Mouse (Mus musculus) midbrain, postnatal 0 days (tissue): ENCODE results near the gene Dera. TPM values are rescaled to one million over a fixed set of nuclear protein-coding genes. Genes with fewer than 3 reads are reported as not detected.

ENCODE experiments used
- ATAC-seq: fragments of 200-750 bp; cut with Nextera tagmentation; 2 replicates; pipeline ENCODE4 v1.8.0; 2017; ENCODE audit warnings: moderate number of reproducible peaks, mild to moderate bottlenecking, moderate TSS enrichment, moderate library complexity; ENCODE audit not compliant: low FRiP score
- DNase-seq: peaks from one replicate; pipeline ENCODE4 v3.0.0-alpha.2; 2015; ENCODE audit warnings: low spot score
- H3K27ac ChIP-seq: fragments of 300-500 bp; sonication (generic); 2 replicates; pipeline ENCODE4 v1.5.1; 2014; ENCODE audit warnings: low read depth, mild to moderate bottlenecking, low read length, mixed read lengths
- H3K27me3 ChIP-seq: fragments of 300-500 bp; sonication (generic); 2 replicates; pipeline ENCODE4 v1.6.1; 2014; ENCODE audit warnings: low read length, control low read depth, mixed read lengths; ENCODE audit not compliant: insufficient read depth
- H3K36me3 ChIP-seq: fragments of 300-500 bp; sonication (generic); 2 replicates; pipeline ENCODE4 v1.6.1; 2014; ENCODE audit warnings: low read length, control low read depth, mixed read lengths; ENCODE audit not compliant: insufficient read depth
- H3K4me1 ChIP-seq: fragments of 300-500 bp; sonication (generic); 2 replicates; pipeline ENCODE4 v1.6.1; 2014; ENCODE audit warnings: mild to moderate bottlenecking, control low read depth, antibody characterized with exemption, low read length, mixed read lengths; ENCODE audit not compliant: insufficient read depth
- H3K4me2 ChIP-seq: fragments of 300-500 bp; sonication (generic); 2 replicates; pipeline ENCODE4 v1.6.1; 2014; ENCODE audit warnings: low read depth, mild to moderate bottlenecking, low read length, mixed read lengths; ENCODE audit not compliant: poor library complexity, severe bottlenecking
- H3K4me3 ChIP-seq: fragments of 300-500 bp; sonication (generic); 2 replicates; pipeline ENCODE4 v1.5.1; 2014; ENCODE audit warnings: low read depth, mild to moderate bottlenecking, low read length, moderate library complexity
- H3K9ac ChIP-seq: fragments of 300-500 bp; sonication (generic); replicated peaks from 2 replicates; pipeline ENCODE4 v1.6.1; 2014; ENCODE audit warnings: mild to moderate bottlenecking, low read length, moderate library complexity, mixed read lengths; ENCODE audit not compliant: poor library complexity, severe bottlenecking
- H3K9me3 ChIP-seq: fragments of 300-500 bp; sonication (generic); 2 replicates; pipeline ENCODE4 v1.6.1; 2016; ENCODE audit warnings: low read length, control low read depth
- CTCF ChIP-seq: IDR thresholded peaks from 2 replicates; pipeline ENCODE4 v1.5.1; 2016; ENCODE audit warnings: antibody characterized with exemption, mild to moderate bottlenecking
- WGBS: fragments of 180-500 bp; shearing (Covaris S2); extraction: QIAGEN DNeasy Blood & Tissue Kit; methylation state at CpG from one replicate; pipeline ENCODE4 v1.1.7; 2014; 5-methylcytosine and 5-hydroxymethylcytosine counted together
- polyA plus RNA-seq: library from polyadenylated mRNA; unstranded; fragments of >200 nt; fragmentation: Nextera tagmentation; extraction: Ambion mirVana; gene quantifications from 2 replicates; pipeline ENCODE4 v1.2.1, GENCODE M21; 2015
- total RNA-seq: library from RNA; depleted of rRNA; stranded (reverse); fragments of >200 nt; gene quantifications from 2 replicates; pipeline ENCODE4 v1.2.3, GENCODE M21; 2014

Gene Dera
- total and polyA plus RNA-seq, 2 experiments from 2014 or later, result 8.7 to 15.6 TPM

- Histone ChIP-seq H3K4me1 (no peaks in the 10 kb centered on the region), H3K27me3 (no peaks in the 10 kb centered on the region), H3K4me2 (no peak overlapping the region), H3K27ac (no peak overlapping the region), H3K4me3 (no peak overlapping the region), H3K36me3 (no peaks in the 10 kb centered on the region), H3K9ac (no peak overlapping the region), H3K9me3 (no peaks in the 10 kb centered on the region)
- DNase-seq (no peak), ATAC-seq (no peak)
- 94% methylated on average over 8 of the region's 8 CpGs for WGBS
- TF ChIP-seq CTCF, result no peak
These were observed 52.5 kb downstream of the Dera start for GRCm38 (mm10) chr6:137806806-137807205.

GRCm38 (mm10) chr6:137807296-137807695 lies 53.0 kb downstream of the Dera start:
- Histone ChIP-seq H3K27me3 (no peaks in the 10 kb centered on the region), H3K4me2 (no peak overlapping the region), H3K36me3 (no peaks in the 10 kb centered on the region), H3K9me3 (no peaks in the 10 kb centered on the region), H3K27ac (no peak overlapping the region), H3K4me3 (no peak overlapping the region), H3K4me1 (no peaks in the 10 kb centered on the region), H3K9ac (no peak overlapping the region)
- ATAC-seq, result no peak
- 94% methylated on average over 6 of the region's 6 CpGs for WGBS
- no peak for DNase-seq
- TF ChIP-seq CTCF, result no peak

GRCm38 (mm10) chr6:137808706-137809105 lies 54.4 kb downstream of the Dera start:
- 67% methylated on average over 6 of the region's 6 CpGs for WGBS
- H3K27me3 ChIP-seq, result no peaks in the 10 kb centered on the region
- DNase-seq (no peak), ATAC-seq (no peak)
- no peaks in the 10 kb centered on the region for H3K36me3 ChIP-seq
- no peaks in the 10 kb centered on the region for H3K4me1 ChIP-seq
- TF ChIP-seq CTCF, result no peak
- no peak overlapping the region for H3K27ac ChIP-seq
- no peak overlapping the region for H3K4me3 ChIP-seq
- no peak overlapping the region for H3K9ac ChIP-seq
- no peaks in the 10 kb centered on the region for H3K9me3 ChIP-seq
- no peak overlapping the region for H3K4me2 ChIP-seq

- no peak overlapping the region for H3K9ac ChIP-seq
- 79% methylated on average over 5 of the region's 5 CpGs for WGBS
- H3K27ac ChIP-seq, result no peak overlapping the region
- ATAC-seq, result no peak
- no peaks in the 10 kb centered on the region for H3K4me1 ChIP-seq
- no peak for TF ChIP-seq CTCF
- H3K4me2 ChIP-seq, result no peak overlapping the region
- no peaks in the 10 kb centered on the region for H3K9me3 ChIP-seq
- no peaks in the 10 kb centered on the region for H3K36me3 ChIP-seq
- H3K27me3 ChIP-seq, result no peaks in the 10 kb centered on the region
- H3K4me3 ChIP-seq, result no peak overlapping the region
- no peak for DNase-seq
These were observed 55.8 kb downstream of the Dera start for GRCm38 (mm10) chr6:137810136-137810535.

- Histone ChIP-seq H3K4me1 (no peaks in the 10 kb centered on the region), H3K9ac (no peak overlapping the region), H3K4me2 (no peak overlapping the region), H3K27ac (no peak overlapping the region), H3K36me3 (no peaks in the 10 kb centered on the region), H3K27me3 (no peaks in the 10 kb centered on the region), H3K4me3 (no peak overlapping the region), H3K9me3 (no peaks in the 10 kb centered on the region)
- no peak for ATAC-seq
- no peak for TF ChIP-seq CTCF
- no peak for DNase-seq
- WGBS, result 100% methylated on average over 1 of the region's 1 CpGs
These were observed 59.7 kb downstream of the Dera start for GRCm38 (mm10) chr6:137814006-137814405.

- no peak overlapping the region for H3K9ac ChIP-seq
- H3K4me1 ChIP-seq, result no peaks in the 10 kb centered on the region
- TF ChIP-seq CTCF, result no peak
- ATAC-seq (no peak), DNase-seq (no peak)
- H3K27me3 ChIP-seq, result no peaks in the 10 kb centered on the region
- no peaks in the 10 kb centered on the region for H3K36me3 ChIP-seq
- H3K4me2 ChIP-seq, result no peak overlapping the region
- H3K9me3 ChIP-seq, result no peaks in the 10 kb centered on the region
- H3K27ac ChIP-seq, result no peak overlapping the region
- no peak overlapping the region for H3K4me3 ChIP-seq
- WGBS, result 65% methylated on average over 9 of the region's 9 CpGs
These were observed 62.2 kb downstream of the Dera start for GRCm38 (mm10) chr6:137816508-137816907.

- no peak for ATAC-seq
- Histone ChIP-seq H3K27ac (no peak overlapping the region), H3K4me3 (no peak overlapping the region), H3K4me1 (no peaks in the 10 kb centered on the region), H3K36me3 (no peaks in the 10 kb centered on the region), H3K4me2 (no peak overlapping the region), H3K9me3 (no peaks in the 10 kb centered on the region), H3K9ac (no peak overlapping the region), H3K27me3 (no peaks in the 10 kb centered on the region)
- DNase-seq, result no peak
- no peak for TF ChIP-seq CTCF
- WGBS, result 84% methylated on average over 5 of the region's 5 CpGs
These were observed 68.2 kb downstream of the Dera start for GRCm38 (mm10) chr6:137822550-137822949.
